Mouse (Mus musculus): ENCODE measurements at regions not wholly inside any gene's neighbourhood (a gene's known extent, or its start where the extent isn't known, plus 50 kb on each side); places are given as distances from the start of the nearest gene placed in this dataset.

- TF ChIP-seq CTCF (IDR thresholded peaks at IDR 0.05; ENCODE audit: control insufficient read depth, insufficient read depth, low read length) (no peak), POLR2A (IDR thresholded peaks at IDR 0.05; ENCODE audit: borderline replicate concordance, control insufficient read depth, low read depth, low read length) (no peak)
Observed at GRCm38 (mm10) chr3:19824904-19825303, 131.9 kb upstream of the Cp start.

All from bone marrow, adult 2 months (tissue).